Mouse (Mus musculus) T-helper 2 cell (primary cell): ENCODE results near the gene Cdh26.

Experiments
- in situ Hi-C: fragments of 300-600 bp; cut with MboI, MseI; formaldehyde crosslinking; loops from one replicate; pipeline ENCODE4 v1.15.1; 2025; ENCODE audit warnings: high pct_unique_total_duplicates

Gene Cdh26

DNA sequence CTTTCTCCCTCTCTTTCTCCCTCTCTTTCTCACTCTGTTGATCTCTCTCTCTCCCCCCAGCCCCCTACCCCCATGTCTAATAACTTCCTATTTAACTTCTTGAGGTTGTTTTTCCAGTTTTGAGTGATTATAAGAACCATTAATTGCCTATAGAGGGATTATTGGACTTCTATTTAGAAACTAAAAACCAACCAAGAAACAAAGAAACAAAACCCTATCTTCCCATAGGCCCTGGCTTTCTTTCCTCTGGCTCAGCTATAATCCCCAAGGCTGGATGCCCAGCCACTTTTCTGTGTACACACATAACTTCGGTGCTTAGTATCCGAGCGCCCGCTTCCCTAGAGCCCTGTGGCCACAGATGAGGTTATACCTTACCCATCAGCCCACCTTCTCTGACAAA is at the start of gene Cdh26:
Cdh26 (plus strand) TSS at position 301 of the 400 bp plus-strand sequence.
- in situ Hi-C loops = no loop called here

DNA sequence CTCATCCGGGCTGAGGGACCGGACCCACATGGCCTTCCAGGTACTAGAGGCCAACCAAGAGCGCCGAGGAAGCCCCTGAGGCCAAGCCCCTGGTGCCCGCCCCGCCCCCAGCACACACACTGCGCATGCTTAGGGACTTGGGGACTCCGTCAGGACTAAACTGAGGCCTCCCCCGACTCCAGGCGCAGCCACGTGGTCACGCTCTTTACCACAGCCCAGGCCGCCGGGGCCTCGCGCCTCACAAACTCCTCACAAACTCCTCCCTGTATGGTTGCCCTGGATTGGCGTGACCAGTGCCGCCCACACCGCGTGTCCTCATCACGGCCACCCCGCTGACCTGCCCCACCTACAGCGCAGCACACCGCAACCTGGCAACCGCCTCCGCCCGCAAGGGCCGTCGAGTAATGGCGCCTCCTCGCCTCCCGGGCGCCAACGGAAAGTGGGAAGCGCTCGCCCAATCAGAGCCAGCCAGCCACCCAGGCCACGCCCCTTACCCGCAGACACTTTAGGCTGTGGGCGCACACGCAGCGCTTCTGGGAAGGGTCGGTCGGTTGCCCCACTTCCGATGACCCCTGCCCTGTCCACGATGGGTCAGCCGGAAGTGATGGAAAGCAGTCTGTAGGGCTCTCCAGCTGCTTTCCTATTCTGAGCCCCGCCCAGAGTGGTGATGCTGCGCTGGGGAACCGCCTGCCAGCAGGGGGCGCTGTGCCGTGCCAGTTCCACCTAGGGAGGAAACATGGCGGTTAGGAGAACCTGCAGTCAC is 23.1 kb upstream of the Cdh26 start, which contains the start of gene Sycp2:
Sycp2 (minus strand) TSS at position 633 of the 763 bp plus-strand sequence.
- in situ Hi-C loops = no loop called here

DNA sequence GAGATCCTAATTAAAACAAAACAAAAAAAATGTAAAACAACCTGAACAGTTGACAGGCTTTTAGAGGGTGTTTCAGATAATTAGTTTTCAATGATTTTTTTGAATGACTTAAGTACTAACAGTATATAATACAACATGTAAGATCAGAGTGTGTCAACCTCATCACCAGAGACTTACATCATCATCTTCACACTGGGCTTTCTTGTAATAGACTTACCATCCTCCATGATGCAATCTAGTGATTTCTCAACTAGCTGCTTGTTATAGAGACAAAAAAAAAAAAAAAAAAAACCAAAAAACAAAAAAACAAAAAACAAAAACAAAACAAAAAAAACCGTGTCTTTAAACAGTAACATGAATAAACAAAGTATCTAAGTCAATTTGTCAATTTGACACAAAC is 21.3 kb upstream of the Cdh26 start:
- in situ Hi-C loops = no loop called here

DNA sequence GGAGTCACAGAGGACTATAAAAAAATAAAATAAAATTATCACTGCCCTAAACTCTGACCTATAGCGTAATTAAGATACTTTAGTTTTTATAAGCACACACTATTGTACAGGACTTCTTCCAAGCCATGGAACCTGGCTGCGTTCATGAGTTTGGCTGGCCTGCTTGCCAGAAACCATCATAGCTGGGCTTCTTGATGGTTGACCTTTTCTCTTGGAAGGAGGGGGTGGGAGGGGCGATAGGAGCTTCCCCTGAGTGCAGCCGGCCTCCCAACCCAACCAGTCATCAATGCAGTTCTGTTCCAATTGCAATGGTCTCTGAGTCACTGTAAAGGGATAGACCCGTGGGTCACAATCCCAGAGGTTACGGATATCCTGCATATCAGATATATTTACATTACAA is 20.0 kb upstream of the Cdh26 start:
- in situ Hi-C loops = no loop called here

DNA sequence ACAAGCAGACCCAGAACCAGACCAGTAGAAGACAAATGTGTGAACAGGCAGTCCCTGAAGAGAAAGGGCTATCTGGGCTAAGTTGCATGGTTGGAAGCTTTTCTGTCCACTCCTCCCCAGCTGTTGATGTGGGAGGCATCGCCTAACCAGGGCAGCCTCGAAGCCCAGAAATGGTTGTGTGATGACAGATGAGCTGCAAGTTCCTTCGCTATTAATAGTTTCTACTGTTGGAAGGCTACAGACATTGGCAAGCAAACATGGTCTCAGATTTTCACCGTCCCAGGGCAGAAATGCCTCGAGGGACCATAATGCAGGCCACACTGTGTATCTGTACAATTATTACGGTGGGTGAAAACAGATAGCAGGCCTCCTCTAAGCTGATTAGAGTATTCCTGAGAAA is 17.7 kb upstream of the Cdh26 start:
- in situ Hi-C loops = no loop called here

DNA sequence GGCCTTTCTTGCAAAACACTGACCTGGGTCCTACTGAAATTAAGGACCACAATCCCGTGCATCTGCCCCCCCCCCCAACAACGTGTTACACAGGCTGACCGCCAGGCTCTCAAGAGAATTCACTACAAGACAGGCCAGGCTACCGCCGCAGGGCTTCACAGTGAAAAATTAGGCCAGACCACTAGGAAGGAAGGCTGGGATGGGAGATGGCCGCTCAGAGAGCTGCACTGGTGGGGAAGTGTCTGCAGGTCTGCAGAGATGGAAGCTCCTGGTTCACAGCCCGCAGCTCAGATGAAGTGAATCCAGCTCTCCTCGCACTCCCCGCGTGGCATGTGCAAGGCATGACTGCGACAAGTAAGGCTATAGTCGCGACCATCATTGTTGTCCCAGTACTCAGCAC is 17.2 kb upstream of the Cdh26 start:
- in situ Hi-C loops = no loop called here

DNA sequence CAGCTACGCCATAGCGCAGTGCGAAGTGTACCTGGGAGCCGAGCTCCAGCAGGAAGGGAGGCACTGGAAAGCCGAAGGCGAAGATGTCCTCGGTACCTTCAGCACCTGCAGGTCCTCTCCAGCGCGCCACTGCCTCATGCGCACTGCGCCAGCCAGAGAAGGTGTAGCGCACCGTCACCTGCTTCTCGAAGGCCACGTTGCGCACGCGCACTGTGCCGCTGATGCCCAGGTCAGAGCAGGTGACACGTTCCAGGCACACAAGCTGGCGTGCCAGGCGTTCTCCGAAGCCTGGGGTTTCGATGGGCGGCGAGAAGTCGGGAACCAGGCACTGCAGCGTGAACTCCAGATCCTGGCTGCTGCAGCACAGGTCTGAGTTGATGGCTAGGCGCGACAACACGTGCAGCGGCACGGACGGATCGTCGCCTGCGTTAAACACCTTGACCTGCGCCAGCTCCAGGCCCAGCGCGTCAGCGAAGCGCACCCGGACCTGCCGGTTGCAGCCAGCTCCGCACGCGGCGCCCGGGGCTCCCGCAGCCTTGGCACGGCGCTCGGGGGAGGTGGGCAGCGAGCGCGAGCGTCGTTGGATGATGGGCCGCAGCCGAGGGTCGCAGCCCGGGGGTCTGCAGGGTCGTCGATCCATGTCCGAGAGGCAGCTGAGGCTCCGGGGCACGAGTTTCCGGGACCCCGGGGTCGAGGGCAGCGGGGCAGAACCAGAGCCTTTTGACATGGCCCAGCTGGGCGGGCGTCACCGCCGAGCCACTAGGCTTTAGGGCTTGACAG is 16.7 kb upstream of the Cdh26 start:
- in situ Hi-C loops = no loop called here

DNA sequence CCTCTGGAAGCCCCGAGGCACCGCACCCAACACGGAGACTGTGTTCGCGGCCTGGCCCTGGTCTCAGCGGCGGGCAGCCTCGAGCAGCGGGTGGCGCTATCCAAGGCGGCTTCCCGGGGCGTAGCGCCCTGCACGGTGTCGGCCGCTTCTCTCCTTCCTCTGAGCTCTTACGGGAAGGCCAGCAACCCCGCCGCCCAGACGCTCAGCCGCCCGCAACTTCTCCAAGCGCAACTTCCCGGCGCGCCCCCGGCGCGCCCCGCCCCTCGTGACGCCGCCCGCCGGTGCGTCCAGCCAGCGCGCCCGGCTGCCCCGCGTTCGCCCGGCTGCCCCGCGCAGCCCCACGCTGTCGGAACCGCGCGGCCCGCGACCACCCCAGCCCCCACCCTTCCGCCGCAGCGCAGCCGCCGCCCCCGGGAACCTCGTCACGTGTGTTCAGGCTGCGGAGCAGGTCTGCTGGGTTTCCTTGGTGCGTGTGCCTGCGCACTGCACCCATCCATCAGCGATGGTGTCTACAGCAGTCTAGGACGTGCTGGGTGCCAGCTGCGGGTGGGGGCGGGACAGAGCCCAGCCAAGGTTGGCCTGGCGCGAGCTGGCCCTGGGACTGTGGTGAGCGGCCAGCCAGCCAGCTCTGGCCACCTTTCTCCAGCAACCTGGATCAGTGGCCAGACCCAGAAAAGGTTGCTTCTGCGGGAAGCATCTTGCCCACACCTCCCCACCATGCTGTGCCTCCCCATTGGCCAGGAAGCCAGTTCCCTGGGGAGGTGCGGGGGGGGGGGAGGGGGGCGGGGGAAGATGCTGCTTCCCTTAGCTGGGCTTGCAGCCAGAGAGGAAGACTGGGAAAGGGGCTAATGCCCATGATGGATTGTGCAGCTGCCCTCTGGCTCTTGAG is 15.8 kb upstream of the Cdh26 start, which contains the start of the genes Ppp1r3d and Fam217b:
Ppp1r3d (minus strand) TSS at position 212 of the 889 bp plus-strand sequence.
Fam217b (plus strand) TSS at position 264 of the 889 bp plus-strand sequence.
- in situ Hi-C loops = no loop called here

DNA sequence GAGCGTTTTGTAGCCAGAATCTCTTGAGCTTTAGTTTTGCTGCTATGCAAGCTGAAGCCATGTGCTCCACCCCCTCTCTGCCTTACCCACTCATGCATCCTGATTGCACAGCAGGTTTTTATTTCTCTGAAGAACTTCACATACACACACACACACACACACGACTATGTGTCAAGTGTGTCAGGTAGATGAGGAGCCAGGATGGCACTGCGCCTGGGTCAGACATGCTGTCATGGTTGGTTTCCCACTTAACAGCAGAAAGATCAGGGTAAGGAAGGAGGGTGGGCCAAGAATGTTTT is 15.2 kb upstream of the Cdh26 start:
- in situ Hi-C loops = no loop called here

DNA sequence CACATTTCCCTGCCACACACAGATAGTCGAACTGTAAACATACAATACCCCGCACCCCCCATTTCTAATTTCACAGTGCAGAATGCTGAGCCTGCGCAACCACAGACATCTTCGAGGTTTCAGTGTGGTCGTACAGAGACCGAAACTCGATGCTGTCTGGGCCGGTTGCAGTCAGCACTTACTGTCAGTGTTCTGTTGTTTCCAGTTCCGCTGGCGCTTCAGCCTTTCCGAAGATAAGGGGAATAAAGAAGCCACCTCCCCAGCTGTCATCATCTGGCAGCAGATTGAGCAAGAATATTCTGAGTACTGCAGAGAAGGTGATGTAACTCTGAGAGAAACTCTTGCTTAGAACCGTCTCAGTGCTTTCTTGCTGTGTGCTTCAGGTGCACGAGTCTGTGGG is 13.9 kb upstream of the Cdh26 start:
- in situ Hi-C loops = no loop called here

DNA sequence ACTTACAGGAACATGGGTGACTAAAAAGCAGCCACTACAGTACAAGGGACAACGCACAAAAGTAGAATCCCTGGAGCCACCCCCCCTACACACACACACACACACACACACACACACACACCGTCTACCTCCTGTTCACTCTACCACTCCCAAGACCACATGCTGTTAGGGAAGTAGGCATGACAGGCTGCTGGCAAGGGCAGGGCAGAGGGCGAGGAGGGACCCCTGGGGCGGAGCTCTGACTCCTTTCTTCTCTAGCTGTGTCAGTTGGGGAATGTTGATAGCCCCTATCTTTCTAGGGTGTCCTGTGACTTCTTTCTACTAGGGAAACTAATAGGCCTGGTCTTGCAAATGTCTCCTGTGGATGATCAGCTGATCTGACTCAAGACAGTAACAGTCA is 13.4 kb upstream of the Cdh26 start:
- in situ Hi-C loops = no loop called here

DNA sequence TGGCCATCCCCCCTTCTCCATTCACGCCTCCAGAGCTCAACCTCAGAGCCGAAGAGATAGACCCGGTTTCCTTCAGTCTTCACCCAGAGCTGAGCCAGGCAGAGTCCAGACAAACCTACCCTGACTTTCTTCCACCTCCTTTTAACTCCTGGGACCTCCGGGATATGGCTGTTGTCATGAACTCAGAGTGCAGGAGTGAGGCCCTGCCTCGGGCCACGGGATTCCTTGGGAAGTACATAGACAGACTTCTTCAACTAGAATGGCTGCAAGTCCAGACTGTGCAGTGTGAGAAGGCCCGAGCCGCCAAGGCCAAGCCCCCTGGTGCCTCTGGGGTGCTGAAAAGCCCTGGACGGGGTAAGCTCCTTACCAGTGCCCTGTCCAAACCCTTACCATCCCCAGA is 9.8 kb upstream of the Cdh26 start:
- in situ Hi-C loops = no loop called here

DNA sequence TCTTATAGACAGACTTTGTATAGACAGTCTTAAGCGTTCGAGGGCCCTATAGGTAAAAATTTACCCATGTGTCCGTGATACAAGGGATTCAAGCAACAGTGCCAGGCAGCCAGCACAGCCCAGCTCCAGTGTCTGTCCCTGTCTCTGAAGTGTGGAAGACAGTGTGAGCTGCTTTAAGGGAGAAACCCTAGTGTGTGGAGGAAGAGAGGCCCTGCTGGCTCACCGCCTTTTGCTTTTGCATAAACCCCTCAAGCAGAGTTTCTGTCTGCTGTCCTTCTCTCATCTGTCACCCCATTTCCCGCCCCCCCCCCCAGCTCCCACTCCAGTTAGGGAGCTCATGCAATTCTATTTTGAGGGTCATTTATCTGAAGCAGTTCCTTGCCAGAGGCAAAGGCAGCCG is 8.7 kb upstream of the Cdh26 start:
- in situ Hi-C loops = no loop called here

DNA sequence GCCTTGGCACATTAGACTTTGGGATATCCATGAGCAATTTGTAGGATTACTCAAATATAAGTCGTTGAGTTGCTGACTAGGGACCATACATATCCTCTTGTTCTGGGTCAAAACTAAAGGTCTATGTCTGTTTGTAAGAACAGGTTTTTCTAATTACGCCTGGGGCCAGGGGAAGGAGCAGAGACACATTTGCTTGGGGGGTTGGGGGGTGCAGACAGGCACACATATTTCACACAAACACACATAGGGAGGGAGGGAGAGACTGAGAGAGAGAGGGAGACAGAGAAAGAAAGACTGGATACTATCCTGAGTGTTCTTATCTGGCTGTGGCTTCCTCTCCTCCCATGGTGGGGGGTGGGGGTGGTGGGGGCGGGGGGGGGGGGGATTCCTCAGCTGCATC is 8.1 kb upstream of the Cdh26 start:
- in situ Hi-C loops = no loop called here

DNA sequence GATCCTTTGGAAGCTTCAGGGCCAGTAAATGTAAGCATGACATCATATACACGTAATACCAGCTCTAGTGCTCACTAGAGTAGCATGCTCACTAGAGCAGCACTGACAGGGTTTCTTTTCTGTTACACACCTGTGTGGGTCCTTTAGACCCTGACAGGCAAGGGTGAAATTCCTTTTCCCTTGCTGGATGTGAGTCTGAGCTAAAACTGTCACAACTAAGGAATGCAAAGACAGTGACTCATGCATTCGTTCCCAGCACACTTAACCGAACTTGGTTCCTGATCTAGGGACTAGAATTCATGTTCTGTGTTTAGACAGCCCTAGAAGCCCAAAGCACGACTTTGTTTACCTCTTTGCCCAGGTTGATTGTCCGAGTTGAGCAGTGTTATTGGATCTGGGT is 7.1 kb upstream of the Cdh26 start:
- in situ Hi-C loops = no loop called here

DNA sequence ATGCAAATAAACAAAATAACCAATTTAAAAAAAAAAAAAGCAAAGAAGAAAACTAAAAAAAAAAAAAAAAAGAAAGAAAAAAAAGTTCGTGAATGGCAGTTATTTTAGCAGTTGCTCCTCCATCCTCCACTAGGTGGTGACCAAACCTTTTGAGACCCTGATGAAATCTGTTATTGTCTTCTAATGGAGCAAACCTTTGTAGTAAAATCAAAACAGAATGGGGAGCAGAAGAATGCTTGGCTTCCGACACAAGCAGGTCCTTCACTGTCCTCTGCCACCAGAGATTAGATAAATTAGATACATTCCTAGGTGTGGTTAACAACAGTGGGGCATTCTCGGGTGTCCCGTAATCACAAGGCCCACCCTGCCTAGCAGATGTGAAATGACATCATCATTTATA is 4.1 kb upstream of the Cdh26 start:
- in situ Hi-C loops = no loop called here

DNA sequence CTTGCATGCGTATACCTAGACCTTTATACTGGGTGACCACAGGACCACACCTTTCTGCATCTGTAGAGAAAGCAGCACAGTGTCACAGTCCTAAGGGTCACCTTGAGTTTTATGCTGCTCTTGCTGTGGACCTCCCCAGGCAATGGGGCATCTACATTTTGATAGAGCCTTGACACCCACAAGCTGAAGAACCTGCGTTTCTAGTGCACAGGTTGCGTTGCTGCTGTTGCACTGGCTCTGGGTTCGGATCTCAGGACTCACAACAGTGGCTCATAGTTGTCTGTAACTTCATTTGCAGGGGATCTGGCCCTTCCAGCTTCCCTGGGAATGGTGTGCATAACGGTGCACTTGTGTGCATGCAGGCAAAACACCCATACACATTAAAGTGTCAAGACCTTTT is 3.1 kb upstream of the Cdh26 start:
- in situ Hi-C loops = no loop called here

DNA sequence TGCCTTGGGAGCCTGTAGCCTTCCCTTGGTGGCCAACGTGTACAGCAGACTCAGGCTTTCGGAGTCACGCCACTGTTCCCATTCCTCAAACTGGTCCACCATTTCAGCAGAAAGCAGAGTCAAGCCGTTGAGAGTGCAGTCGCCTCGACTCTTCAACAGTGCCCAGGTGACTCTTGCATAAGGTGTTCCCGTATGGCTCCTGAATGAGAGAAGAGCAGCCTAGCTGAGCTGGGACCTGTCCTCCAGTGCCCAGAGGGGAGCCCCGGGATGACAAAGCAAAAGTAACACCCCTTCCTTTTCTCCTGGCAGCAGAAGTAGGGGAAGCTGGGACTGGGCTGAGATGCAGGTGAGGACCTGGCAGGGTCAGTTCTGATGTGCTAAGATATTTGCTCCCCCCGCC is 2.1 kb upstream of the Cdh26 start:
- in situ Hi-C loops = no loop called here

DNA sequence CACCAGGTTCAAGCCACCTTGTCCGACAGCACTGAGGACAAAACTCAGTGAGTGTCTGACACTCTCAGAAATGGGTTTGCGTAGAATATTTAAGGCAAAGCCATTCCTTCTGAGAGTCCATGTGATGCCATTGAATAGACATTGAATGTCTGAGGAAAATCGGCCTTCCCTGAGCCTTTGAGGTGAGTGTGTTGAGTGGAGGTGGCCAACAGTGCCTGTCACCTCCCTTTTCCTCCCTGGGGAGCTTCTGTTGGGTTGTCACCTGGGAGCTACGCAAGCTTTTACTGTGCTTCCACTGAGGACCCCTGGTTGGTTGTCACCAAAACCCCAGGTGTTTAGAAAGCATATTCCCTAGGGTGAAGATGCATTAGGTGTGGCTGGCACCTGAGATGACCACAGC is 1.7 kb upstream of the Cdh26 start:
- in situ Hi-C loops = no loop called here

DNA sequence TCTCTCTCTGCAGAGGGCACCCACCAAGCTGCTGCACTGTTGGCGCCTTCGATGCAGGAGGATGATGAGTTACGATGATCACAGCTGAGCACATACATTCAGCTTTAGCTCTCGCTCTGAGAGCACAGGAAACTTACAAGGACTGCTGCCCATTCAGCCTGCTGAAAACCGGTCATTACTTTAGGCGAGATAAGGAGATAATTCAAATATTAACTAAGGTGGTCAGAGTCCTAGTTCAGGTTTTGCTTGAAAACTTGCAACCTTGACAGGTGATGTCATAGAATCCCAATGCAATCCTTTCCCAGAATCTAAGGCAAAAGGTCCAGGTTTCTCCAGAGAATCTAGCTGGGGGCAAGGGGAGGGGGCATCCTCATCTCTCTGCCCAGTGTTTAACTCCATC is 905 bp upstream of the Cdh26 start:
- in situ Hi-C loops = no loop called here

DNA sequence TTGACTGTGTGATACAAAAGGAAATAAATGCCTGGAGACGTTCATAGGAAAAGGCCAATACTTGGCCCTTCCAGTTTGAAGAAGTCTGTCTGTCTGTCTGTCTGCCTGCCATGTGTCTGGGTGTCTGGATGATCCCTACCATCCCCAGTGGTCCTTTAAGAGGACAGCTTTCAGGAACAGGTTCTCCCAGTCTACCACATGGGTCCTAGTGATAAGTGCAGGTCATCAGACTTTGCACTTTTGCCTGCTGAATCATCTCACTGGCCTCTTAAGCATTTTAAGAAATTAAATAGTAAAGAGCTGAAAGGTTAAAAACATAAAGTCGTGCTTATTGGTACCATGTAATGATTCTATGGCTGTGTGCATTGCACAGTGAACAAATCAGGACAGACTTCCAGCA is 3.2 kb downstream of the Cdh26 start:
- in situ Hi-C loops = no loop called here

DNA sequence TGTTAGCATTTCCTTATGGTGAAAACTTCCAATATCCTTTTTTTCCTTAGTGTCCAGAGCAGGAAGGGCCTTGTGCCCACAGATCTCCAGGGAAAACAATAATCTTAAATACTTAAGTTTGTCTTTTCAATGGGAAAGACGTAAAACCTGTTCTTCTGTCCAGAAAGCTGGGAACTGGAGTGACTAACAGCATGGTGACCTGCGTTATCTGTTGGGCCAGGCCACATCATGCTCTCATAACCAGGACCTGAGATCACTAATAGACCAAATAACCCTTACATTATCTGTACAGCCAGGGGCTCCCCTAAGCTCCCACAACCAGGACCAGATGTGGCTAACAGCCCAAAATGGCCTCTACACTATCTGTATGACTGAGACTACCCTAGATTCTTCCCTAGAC is 3.6 kb downstream of the Cdh26 start:
- in situ Hi-C loops = no loop called here
